Mouse (Mus musculus): ENCODE data around the gene Spats2.

Spats2 gene

GRCm38 (mm10) chr15:99097840-99098492 is 27.8 kb upstream of the Spats2 start:
- DNase-seq (ENCODE audit: low spot score), result no peak

GRCm38 (mm10) chr15:99098493-99098861 is 27.2 kb upstream of the Spats2 start:
- no peak for DNase-seq (ENCODE audit: low spot score)

GRCm38 (mm10) chr15:99099139-99099556 is 26.6 kb upstream of the Spats2 start:
- no peak for DNase-seq (ENCODE audit: low spot score)

- no peak for DNase-seq (ENCODE audit: low spot score)
Observed at GRCm38 (mm10) chr15:99099984-99100383, 25.7 kb upstream of the Spats2 start.

- no peak for DNase-seq (ENCODE audit: low spot score)
Observed at GRCm38 (mm10) chr15:99105238-99105637, 20.5 kb upstream of the Spats2 start.

GRCm38 (mm10) chr15:99107866-99108265 is 17.9 kb upstream of the Spats2 start:
- no peak for DNase-seq (ENCODE audit: low spot score)

GRCm38 (mm10) chr15:99111139-99111538 is 14.6 kb upstream of the Spats2 start:
- no peak for DNase-seq (ENCODE audit: low spot score)

- DNase-seq (ENCODE audit: low spot score), result no peak
Observed at GRCm38 (mm10) chr15:99111809-99112208, 13.9 kb upstream of the Spats2 start.

- no peak for DNase-seq (ENCODE audit: low spot score)
Observed at GRCm38 (mm10) chr15:99112843-99113395, 12.8 kb upstream of the Spats2 start.

- no peak for DNase-seq (ENCODE audit: low spot score)
Observed at GRCm38 (mm10) chr15:99113396-99113975, 12.2 kb upstream of the Spats2 start.

- DNase-seq (ENCODE audit: low spot score), result no peak
Observed at GRCm38 (mm10) chr15:99114312-99115064, 11.2 kb upstream of the Spats2 start.

- no peak for DNase-seq (ENCODE audit: low spot score)
Observed at GRCm38 (mm10) chr15:99115065-99115423, 10.7 kb upstream of the Spats2 start.

- DNase-seq (ENCODE audit: low spot score), result no peak
Observed at GRCm38 (mm10) chr15:99116539-99116938, 9.2 kb upstream of the Spats2 start.

- no peak for DNase-seq (ENCODE audit: low spot score)
Observed at GRCm38 (mm10) chr15:99120814-99121213, 4.9 kb upstream of the Spats2 start.

GRCm38 (mm10) chr15:99122642-99123041 is 3.1 kb upstream of the Spats2 start:
- no peak for DNase-seq (ENCODE audit: low spot score)

GRCm38 (mm10) chr15:99126081-99126815 is 532 bp downstream of the Spats2 start:
- DNase-seq (ENCODE audit: low spot score), result peak; percentile 52

GRCm38 (mm10) chr15:99126816-99127365 is 1.2 kb downstream of the Spats2 start:
- no peak for DNase-seq (ENCODE audit: low spot score)

- DNase-seq (ENCODE audit: low spot score), result no peak
Observed at GRCm38 (mm10) chr15:99127851-99128522, 2.3 kb downstream of the Spats2 start.

GRCm38 (mm10) chr15:99129441-99129840 is 3.7 kb downstream of the Spats2 start:
- no peak for DNase-seq (ENCODE audit: low spot score)

GRCm38 (mm10) chr15:99129956-99130910 is 4.5 kb downstream of the Spats2 start:
- no peak for DNase-seq (ENCODE audit: low spot score)

Data from layer of hippocampus, adult 9-10 months (tissue).